Mouse (Mus musculus) MEL (cell line): ENCODE results near the gene Mylk4. TPM values are rescaled to one million over a fixed set of nuclear protein-coding genes. Genes with fewer than 3 reads are reported as not detected.

Experiments used
- DNase-seq: peaks from one replicate; pipeline ENCODE4 v3.0.0; 2011; ENCODE audit warnings: low read depth, low spot score
- H3K27ac ChIP-seq: 2 replicates; pipeline ENCODE4 v1.5.1; 2012; ENCODE audit warnings: low read depth, mild to moderate bottlenecking, control low read depth, low read length, moderate library complexity; ENCODE audit not compliant: control insufficient read depth
- H3K27me3 ChIP-seq, 2 experiments: fragments of 150-350 bp in 1 of 2; sonication (generic) in 1 of 2; 2 replicates each; pipeline ENCODE4 v1.6.1; 2012; ENCODE audit warnings: low read length in 2 of 2, mild to moderate bottlenecking in 2 of 2, improper control_type of control experiment in 1 of 2, moderate library complexity in 1 of 2; ENCODE audit not compliant: insufficient read depth in 2 of 2, control insufficient read depth in 1 of 2
- H3K36me3 ChIP-seq, 2 experiments: 2 replicates each; pipeline ENCODE4 v1.6.1; 2012 to 2014; ENCODE audit warnings: low read length in 2 of 2, improper control_type of control experiment in 1 of 2, inconsistent platforms in 1 of 2, mild to moderate bottlenecking in 1 of 2; ENCODE audit not compliant: insufficient read depth in 2 of 2, control insufficient read depth in 1 of 2
- H3K4me1 ChIP-seq, 2 experiments: fragments of 150-350 bp in 1 of 2; sonication (generic) in 1 of 2; 2 replicates each; pipeline ENCODE4 v1.6.1; 2012; ENCODE audit warnings: low read length in 2 of 2, improper control_type of control experiment in 1 of 2, mild to moderate bottlenecking in 1 of 2; ENCODE audit not compliant: insufficient read depth in 2 of 2, control insufficient read depth in 1 of 2
- H3K4me3 ChIP-seq, 2 experiments: fragments of 150-350 bp in 1 of 2; sonication (generic) in 1 of 2; 2 replicates each; pipeline ENCODE4 v1.5.1; 2012; ENCODE audit warnings: low read depth in 2 of 2, low read length in 2 of 2, mild to moderate bottlenecking in 2 of 2, moderate library complexity in 2 of 2, control low read depth in 1 of 2, improper control_type of control experiment in 1 of 2; ENCODE audit not compliant: control insufficient read depth in 1 of 2, insufficient read depth in 1 of 2
- H3K79me2 ChIP-seq: 2 replicates; pipeline ENCODE4 v1.6.1; 2012; ENCODE audit warnings: mild to moderate bottlenecking, low read length, moderate library complexity; ENCODE audit not compliant: control insufficient read depth, poor library complexity, insufficient read depth
- H3K9ac ChIP-seq: 2 replicates; pipeline ENCODE4 v1.6.1; 2012; ENCODE audit warnings: low read depth, mild to moderate bottlenecking, control low read depth, low read length, moderate library complexity; ENCODE audit not compliant: control insufficient read depth, poor library complexity, severe bottlenecking
- H3K9me3 ChIP-seq: fragments of 150-350 bp; sonication (generic); replicated peaks from 2 replicates; pipeline ENCODE4 v1.6.1; 2012; ENCODE audit warnings: mild to moderate bottlenecking, low read length, improper control_type of control experiment, moderate library complexity; ENCODE audit not compliant: insufficient read depth
- BHLHE40 ChIP-seq: IDR thresholded peaks from 2 replicates; pipeline ENCODE4 v1.6.1; 2012; ENCODE audit warnings: low read depth, mild to moderate bottlenecking, inconsistent platforms, low read length, improper control_type of control experiment, borderline replicate concordance
- CTCF ChIP-seq, 3 experiments: IDR thresholded peaks in 2 of 3; conservative IDR thresholded peaks in 1 of 3; 2 replicates each; pipeline ENCODE4 v1.5.1; 2011 to 2012; ENCODE audit warnings: low read length in 3 of 3, low read depth in 2 of 3, mild to moderate bottlenecking in 2 of 3, improper control_type of control experiment in 1 of 3, inconsistent platforms in 1 of 3, mixed read lengths in 1 of 3, moderate library complexity in 1 of 3; ENCODE audit not compliant: control insufficient read depth in 1 of 3, insufficient read depth in 1 of 3, poor library complexity in 1 of 3, severe bottlenecking in 1 of 3
- E2F4 ChIP-seq: IDR thresholded peaks from 2 replicates; pipeline ENCODE4 v1.6.1; 2011; ENCODE audit warnings: low read depth, low read length, improper control_type of control experiment, borderline replicate concordance
- ETS1 ChIP-seq: IDR thresholded peaks from 2 replicates; pipeline ENCODE4 v1.6.1; 2012; ENCODE audit warnings: low read depth, mild to moderate bottlenecking, inconsistent platforms, low read length, improper control_type of control experiment, moderate library complexity
- GATA1 ChIP-seq: IDR thresholded peaks from 2 replicates; pipeline ENCODE4 v1.6.1; 2011; ENCODE audit warnings: low read depth, low read length, improper control_type of control experiment
- JUND ChIP-seq: IDR thresholded peaks from 2 replicates; pipeline ENCODE4 v1.6.1; 2011; ENCODE audit warnings: low read depth, mild to moderate bottlenecking, improper control_type of control experiment, low read length
- MAX ChIP-seq: IDR thresholded peaks from 2 replicates; pipeline ENCODE4 v1.6.1; 2011; ENCODE audit warnings: low read length, improper control_type of control experiment
- MAZ ChIP-seq: IDR thresholded peaks from 2 replicates; pipeline ENCODE4 v1.6.1; 2012; ENCODE audit warnings: low read depth, mild to moderate bottlenecking, inconsistent platforms, low read length, improper control_type of control experiment
- MYB ChIP-seq: IDR thresholded peaks from 2 replicates; pipeline ENCODE4 v1.6.1; 2011; ENCODE audit warnings: mild to moderate bottlenecking, low read depth, low read length, improper control_type of control experiment
- NELFE ChIP-seq: IDR thresholded peaks from 2 replicates; pipeline ENCODE4 v1.6.1; 2011; ENCODE audit warnings: low read depth, low read length, improper control_type of control experiment
- NRF1 ChIP-seq: IDR thresholded peaks from 2 replicates; pipeline ENCODE4 v1.6.1; 2014; ENCODE audit warnings: low read depth, mild to moderate bottlenecking, inconsistent platforms, low read length, improper control_type of control experiment, moderate library complexity; ENCODE audit not compliant: poor library complexity, insufficient read depth, severe bottlenecking
- POLR2AphosphoS2 ChIP-seq: IDR thresholded peaks from 2 replicates; pipeline ENCODE4 v1.6.1; 2011; ENCODE audit warnings: low read length, improper control_type of control experiment
- POLR2AphosphoS5 ChIP-seq: IDR thresholded peaks from 2 replicates; pipeline ENCODE4 v1.6.1; 2012; ENCODE audit warnings: low read depth, borderline replicate concordance, mild to moderate bottlenecking, inconsistent platforms, low read length, moderate library complexity, mixed read lengths
- RAD21 ChIP-seq: IDR thresholded peaks from 2 replicates; pipeline ENCODE4 v1.6.1; 2011; ENCODE audit warnings: mild to moderate bottlenecking, low read depth, low read length, improper control_type of control experiment
- RCOR1 ChIP-seq: IDR thresholded peaks from 2 replicates; pipeline ENCODE4 v1.6.1; 2012; ENCODE audit warnings: low read depth, mild to moderate bottlenecking, inconsistent platforms, low read length, improper control_type of control experiment
- SIN3A ChIP-seq: IDR thresholded peaks from 2 replicates; pipeline ENCODE4 v1.6.1; 2012; ENCODE audit warnings: low read length, improper control_type of control experiment, inconsistent platforms
- SMC3 ChIP-seq: IDR thresholded peaks from 2 replicates; pipeline ENCODE4 v1.6.1; 2011; ENCODE audit warnings: low read depth, low read length, improper control_type of control experiment
- UBTF ChIP-seq: IDR thresholded peaks from 2 replicates; pipeline ENCODE4 v1.6.1; 2012; ENCODE audit warnings: low read depth, mild to moderate bottlenecking, inconsistent platforms, low read length, improper control_type of control experiment, moderate library complexity, borderline replicate concordance; ENCODE audit not compliant: insufficient read depth
- USF1 ChIP-seq: IDR thresholded peaks from 2 replicates; pipeline ENCODE4 v1.6.1; 2014; ENCODE audit warnings: low read depth, mild to moderate bottlenecking, inconsistent platforms, low read length, improper control_type of control experiment, moderate library complexity
- ZKSCAN1 ChIP-seq: IDR thresholded peaks from 2 replicates; pipeline ENCODE4 v1.6.1; 2012; ENCODE audit warnings: low read depth, mild to moderate bottlenecking, inconsistent platforms, low read length, improper control_type of control experiment, moderate library complexity
- ZNF384 ChIP-seq: IDR thresholded peaks from 2 replicates; pipeline ENCODE4 v1.6.1; 2012; ENCODE audit warnings: low read depth, mild to moderate bottlenecking, inconsistent platforms, low read length, improper control_type of control experiment
- polyA plus RNA-seq, 2 experiments: library from polyadenylated mRNA; stranded (reverse) in 1 of 2; unstranded in 1 of 2; fragments of >175 nt in 1 of 2; fragments of >200 nt in 1 of 2; gene quantifications; 2 replicates each; pipeline versions ENCODE4 v1.2.1 to v1.2.4; 2012; ENCODE audit warnings: low replicate concordance in 2 of 2, low read depth in 1 of 2; ENCODE audit not compliant: insufficient read length in 2 of 2, insufficient read depth in 1 of 2, missing spikeins in 1 of 2
- total RNA-seq: library from RNA; depleted of rRNA; stranded (reverse); fragments of 300-350 nt; gene quantifications from 2 replicates; pipeline ENCODE4 v1.2.3, GENCODE M21; 2012

The Mylk4 gene
- total and polyA plus RNA-seq, 3 experiments = not detected

GRCm38 (mm10) chr13:32821671-32822070 lies 37.9 kb upstream of the Mylk4 start:
- H3K9me3 ChIP-seq = no peaks in the 10 kb centered on the region
- no peak for TF ChIP-seq SMC3
- TF ChIP-seq POLR2AphosphoS5 = no peak
- TF ChIP-seq NRF1 = no peak
- TF ChIP-seq MAZ = no peak
- H3K9ac ChIP-seq = no peak overlapping the region
- H3K4me3 ChIP-seq = no peak overlapping the region
- no peak for DNase-seq
- no peak overlapping the region for H3K27ac ChIP-seq
- H3K27me3 ChIP-seq = no peaks in the 10 kb centered on the region
- no peaks in the 10 kb centered on the region for H3K4me1 ChIP-seq
- no peaks in the 10 kb centered on the region for H3K79me2 ChIP-seq
- peaks cover 0 to 5% of the 10 kb centered on the region in 2 experiments; a peak in 2 of 4 replicates for H3K36me3 ChIP-seq

- Histone ChIP-seq H3K9me3 (no peaks in the 10 kb centered on the region), H3K9ac (no peak overlapping the region), H3K27me3 (no peaks in the 10 kb centered on the region), H3K4me3 (no peak overlapping the region), H3K27ac (no peak overlapping the region), H3K4me1 (no peaks in the 10 kb centered on the region), H3K79me2 (no peaks in the 10 kb centered on the region), H3K36me3 (peaks cover 0 to 7% of the 10 kb centered on the region in 2 experiments; a peak in 2 of 4 replicates)
- DNase-seq = no peak
- TF ChIP-seq GATA1 (no peak), USF1 (no peak), NELFE (no peak), SIN3A (no peak), MYB (no peak), POLR2AphosphoS2 (no peak), MAX (no peak), ZNF384 (no peak), RAD21 (no peak), RCOR1 (no peak), JUND (no peak), MAZ (no peak), NRF1 (no peak), CTCF (IDR thresholded peaks at IDR 0.05 in 2 of 3, conservative IDR thresholded peaks at IDR 0.05 in 1 of 3; ENCODE audit: control insufficient read depth in 1 of 3, insufficient read depth in 1 of 3, low read depth in 2 of 3, low read length in 3 of 3, poor library complexity in 1 of 3, severe bottlenecking in 1 of 3) (no peak), ZKSCAN1 (no peak), E2F4 (no peak), BHLHE40 (no peak), ETS1 (no peak), SMC3 (no peak), UBTF (no peak)
Measured at GRCm38 (mm10) chr13:32819926-32820325, 36.2 kb upstream of the Mylk4 start.
